Mouse (Mus musculus) natural killer cell, adult 2 months (primary cell): ENCODE measurements around the gene Gps2.
"Not testable (repeated sequence)": the region's sequence is repeated elsewhere in the genome, so short reads cannot be mapped to it uniquely, and the experiment has no call there.

ENCODE experiments used
- DNase-seq, 2 experiments: peaks; one replicate each; pipeline ENCODE4 v3.0.0; 2022; ENCODE audit warnings: low spot score in 2 of 2

Gps2 gene

DNA sequence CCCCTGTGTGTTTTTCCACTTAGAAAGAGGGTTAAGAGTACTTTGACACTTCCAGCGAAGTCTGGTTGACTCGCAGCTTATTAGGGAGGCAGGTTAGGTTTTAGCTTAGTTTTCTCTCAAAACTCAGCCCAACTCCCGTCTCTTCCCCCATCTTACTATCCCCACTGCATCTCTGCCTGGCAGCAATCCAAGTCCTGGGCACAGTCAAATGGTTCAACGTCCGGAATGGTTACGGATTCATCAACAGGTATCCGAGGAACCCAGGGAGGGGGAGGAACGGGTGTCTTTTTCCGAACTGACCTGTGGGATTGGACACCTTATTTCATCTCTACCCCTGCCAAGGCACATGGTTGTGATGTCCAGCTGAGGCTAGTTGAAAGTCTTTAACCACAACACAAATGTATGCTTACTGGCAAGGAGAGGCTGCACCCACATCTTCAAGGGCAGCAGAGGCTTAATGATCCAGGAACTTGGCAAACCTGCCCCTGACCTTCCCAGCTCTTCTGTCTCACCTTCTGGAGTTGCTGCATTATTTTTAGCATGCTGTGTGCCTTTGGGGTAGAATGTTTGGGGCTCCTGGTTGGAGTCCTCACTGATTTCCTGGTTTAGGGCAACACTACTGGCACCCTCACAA, 23.1 kb downstream of the Gps2 start:
- DNase-seq, result no peak

DNA sequence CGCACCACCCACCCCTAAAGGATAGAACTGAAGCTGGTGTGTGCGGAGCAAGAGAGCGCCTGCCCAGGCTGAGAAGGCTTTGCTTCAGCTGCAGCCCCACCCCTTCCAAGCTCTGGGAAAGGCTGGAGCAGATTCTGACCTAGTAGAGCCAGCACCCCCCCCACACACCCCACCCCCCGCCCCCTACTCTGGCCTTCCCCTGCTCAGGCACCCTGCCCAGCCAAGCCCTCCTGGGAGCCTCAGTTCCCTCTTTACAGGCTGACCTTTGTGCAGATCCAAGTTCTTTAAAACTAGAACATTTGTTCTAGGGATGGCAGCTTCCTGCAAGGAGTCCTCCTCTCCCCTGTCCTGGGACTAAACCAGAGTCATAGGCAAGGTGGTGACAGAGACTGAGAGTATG, 23.7 kb downstream of the Gps2 start:
- DNase-seq, result no peak

DNA sequence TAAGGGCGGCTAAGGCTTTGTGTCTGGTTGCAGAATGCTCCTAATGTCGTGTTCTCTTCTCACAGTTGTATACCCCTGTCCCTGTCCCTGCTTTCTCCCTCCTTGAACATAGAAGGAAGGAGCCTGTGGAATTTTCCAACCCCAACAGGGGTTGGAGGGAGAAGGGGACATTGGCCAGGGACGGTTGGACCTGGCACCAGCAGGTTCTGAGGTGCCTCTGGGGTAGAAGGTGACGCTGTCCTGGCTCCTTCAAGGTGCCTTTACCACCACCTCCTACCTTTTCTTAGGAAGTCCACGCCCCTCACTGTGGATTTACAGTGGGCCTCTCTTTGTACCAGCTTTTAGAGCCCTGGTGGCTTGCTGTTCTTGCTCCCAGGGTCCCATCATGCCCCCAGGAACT, 24.1 kb downstream of the Gps2 start:
- DNase-seq, result no peak

DNA sequence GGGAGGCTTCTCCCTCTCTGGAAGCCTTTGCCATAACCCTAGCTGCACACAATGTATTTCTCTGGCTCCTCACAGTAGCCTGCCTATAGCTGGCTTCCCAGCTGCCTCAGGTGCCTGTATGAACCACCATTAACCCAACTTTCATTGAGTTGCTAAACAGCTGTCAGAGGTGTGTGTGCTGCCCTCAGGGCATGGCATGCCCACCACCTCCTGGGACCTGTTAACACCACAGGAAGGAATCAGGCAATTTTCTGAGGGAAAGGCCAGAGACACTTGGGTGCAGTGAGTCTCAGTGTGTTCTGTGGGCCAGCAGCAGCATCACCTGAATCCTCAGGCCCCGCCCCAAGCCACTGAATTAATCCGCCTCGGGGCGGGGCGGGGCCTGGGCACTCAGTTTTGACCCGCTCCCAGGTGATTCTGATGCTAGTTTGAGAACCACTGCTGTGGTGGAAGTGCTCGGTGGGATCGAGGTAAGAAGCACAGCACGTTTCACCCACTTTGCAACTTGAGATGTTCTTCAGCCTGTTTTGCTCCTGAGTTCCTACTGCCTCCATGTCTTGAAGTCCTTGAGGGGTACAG, 24.8 kb downstream of the Gps2 start:
- no peak for DNase-seq

DNA sequence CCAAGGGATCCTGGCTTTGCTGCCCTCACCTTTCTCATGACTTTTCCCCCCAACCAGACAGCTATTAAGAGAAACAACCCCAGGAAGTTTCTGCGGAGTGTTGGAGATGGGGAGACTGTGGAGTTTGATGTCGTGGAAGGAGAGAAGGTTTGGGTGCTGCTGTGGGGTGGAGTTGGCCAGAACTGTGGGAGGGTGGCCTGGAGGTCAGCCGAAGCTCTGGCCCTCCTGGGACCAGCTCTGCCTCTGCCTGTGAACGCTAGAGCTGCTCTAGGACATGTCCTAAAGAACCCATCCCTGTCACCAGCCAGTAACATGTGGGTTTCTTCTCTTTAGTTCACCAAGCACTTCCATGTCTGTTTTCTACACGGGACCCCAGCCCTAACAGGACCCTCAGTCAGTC, 25.5 kb downstream of the Gps2 start:
- no peak for DNase-seq

DNA sequence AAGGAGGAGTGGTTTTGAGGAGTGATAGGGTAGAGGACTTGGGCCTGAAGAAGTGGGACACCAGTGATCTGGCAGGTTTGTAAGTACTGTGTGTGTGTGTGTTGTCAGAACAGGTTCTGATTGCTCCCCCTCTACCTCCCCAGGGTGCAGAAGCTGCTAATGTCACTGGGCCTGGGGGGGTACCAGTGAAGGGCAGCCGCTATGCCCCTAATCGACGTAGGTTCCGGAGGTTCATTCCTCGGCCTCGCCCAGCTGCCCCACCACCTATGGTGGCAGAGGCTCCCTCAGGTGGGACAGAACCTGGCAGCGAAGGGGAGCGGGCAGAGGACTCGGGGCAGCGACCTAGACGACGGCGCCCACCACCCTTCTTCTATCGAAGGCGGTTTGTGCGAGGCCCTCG, 26.0 kb downstream of the Gps2 start:
- no peak for DNase-seq

DNA sequence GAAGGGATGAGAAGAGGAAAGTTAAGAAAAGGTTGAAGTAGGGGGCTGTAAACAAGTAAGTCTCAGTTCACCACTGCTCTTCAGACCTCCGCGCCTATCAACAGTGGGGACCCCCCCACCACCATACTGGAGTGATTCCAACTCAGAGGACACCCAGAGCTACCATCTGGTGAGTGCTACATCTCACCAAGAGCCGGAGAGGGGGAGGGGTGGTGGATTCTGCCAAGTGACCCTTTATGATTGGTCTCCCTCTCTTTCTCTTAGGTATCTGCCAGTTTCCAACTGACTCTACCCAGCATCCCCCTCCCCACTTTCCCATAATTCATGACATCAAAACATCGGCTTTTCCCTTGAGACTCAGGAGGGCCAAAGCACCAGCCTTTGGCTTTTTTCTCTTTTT, 27.3 kb downstream of the Gps2 start:
- no peak for DNase-seq

DNA sequence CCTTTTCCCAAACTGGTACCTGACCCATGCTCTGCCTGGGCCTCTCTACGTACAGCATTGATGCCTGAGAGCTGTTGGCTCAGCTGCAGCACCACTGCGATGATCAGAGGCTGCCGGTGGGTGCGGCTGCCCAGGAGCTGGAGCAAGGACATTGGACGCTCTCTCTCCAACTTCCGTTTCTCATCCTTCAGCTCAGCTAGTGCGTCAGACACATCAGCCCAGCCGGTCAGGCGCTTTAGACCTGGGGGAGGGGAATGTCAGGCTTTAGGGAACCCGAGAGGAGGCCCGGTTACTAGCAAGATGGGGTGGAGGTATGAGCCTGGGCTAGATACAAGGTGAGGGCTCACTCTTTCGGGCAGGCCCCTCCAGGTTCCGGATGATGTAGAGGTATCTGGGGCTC, 31.5 kb downstream of the Gps2 start:
- no peak for DNase-seq

DNA sequence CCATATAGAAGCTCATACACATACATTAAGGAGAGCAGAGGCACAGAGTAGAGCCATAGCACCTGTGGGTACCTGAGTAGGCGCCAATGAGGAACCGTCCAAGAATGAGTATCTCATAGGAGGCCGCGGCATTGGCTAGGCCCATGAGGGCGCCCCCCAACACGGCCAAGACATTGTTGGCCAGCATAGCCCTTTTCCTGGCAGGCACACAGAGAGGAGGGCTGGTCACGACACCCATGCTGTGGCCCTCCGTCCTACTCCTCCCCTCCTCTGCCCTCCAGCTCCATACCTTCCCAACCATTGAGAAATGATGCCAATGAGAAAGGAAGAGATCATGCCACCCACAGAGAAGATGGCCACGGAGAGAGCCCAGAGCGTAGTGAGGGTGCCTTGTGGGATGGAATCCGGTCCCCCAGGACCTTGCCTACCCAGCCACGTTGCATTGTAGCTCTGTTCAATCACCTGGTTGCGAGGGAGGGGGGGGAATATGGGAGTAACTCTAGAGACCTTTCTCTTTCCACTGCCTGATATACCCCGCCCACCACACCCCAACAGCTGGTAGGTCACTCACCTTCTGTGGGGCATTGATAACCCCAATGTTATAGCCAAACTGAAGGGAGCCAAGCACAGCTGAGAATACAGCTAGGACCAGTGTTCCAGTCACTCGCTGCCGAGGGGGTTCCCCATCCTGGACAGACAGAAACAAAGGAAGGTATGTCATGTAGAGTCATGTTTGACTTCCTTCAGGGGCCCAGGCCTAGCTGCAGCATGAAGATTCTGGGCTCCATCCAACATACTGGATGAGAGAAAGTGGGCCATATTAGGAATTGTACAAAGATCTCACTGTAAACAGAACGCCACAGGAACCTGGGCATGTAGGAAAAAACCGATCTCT, 32.6 kb downstream of the Gps2 start:
- DNase-seq, result no peak

DNA sequence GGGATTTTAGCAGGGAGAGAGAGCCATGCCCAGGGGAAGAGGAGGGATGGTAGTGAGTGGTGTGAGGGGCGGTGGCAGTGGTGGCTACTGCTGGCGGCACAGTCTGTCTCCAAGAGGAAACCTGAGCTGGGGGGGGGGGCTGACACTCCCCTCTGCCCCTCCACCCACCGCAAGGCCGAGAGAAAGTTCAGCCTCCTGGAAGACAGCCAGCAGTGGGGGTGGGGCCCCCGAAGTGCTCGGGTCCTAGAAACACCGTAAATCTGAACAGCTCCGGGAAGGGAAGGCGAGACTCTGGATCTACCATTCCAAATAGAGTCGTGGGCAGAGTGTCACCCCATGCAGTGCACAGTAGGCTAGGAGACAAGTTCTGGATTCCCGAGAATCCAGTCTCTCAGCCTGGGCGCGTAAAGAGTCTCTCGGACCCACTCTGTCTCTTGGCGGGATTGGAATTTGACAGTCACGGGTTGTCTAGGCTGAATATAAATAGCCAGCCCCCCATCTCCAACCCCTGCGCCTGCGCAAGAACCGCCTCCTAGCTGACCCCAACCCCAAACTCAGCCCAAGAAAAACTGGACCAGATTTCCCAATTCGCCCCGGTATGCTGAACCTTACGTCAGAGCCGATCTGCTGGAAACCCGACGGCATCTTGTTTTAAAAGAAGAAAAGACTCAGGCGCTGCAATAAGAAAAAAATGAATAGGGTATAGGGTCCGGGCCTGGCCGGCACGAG, 33.8 kb downstream of the Gps2 start:
- DNase-seq, result no peak

DNA sequence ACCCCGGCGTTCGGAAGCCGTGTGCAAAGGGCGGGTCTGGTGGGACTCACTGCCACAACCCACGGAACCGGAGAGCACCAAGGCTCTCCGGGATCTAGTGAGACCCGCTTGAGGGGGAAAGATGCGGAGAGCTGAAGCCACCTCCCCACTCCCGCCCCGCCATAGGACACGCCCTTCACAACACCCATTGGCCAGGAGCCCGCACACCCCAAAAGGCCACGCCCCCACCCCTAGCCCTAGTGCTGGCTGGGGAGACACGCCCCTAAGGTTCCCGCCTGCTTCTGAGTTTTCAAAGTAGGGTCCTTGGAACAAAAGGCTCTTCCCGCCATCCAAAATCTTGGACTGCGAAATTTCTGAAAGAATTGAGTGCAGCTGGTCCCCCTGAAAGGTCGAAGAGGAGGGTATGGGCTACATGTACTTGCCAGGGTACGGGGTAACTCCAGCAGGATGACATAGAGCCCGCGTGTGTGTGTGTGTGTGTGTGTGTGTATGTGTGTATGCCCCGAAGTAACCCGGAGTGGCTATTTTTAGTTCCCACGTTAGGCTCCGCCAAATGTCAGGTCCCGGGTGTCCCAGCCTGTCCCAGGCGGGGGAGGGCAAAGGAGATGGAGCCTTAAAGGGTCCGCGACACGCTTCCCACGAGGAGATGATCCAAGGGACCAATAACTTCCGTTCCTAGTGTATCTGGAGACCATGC, 34.5 kb downstream of the Gps2 start, which contains the start of gene Slc2a4:
Gene Slc2a4 (minus strand): TSS at position 123 of the 697 bp plus-strand sequence.
- DNase-seq, result peak; percentile 76 to 84

DNA sequence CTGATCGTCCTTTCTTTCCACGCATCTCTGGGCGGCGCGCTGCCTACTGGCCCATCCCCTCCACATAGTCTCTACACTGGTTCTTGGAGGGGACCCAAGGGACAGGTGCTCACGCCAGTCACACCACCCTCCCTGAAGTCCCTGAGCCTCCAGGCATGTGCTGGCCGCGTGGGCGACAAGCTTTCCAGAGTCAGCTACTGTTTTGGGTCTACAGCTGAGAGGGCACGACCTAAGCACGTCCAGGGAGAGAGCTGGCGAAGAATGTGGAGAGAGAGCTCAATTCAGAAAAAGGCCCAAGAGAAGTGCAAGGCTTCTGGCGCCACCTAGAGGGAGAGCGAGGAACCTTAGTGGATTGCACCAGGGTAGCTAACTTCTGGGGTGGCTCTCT, 35.1 kb downstream of the Gps2 start:
- peak; percentile 81 to 87 for DNase-seq

DNA sequence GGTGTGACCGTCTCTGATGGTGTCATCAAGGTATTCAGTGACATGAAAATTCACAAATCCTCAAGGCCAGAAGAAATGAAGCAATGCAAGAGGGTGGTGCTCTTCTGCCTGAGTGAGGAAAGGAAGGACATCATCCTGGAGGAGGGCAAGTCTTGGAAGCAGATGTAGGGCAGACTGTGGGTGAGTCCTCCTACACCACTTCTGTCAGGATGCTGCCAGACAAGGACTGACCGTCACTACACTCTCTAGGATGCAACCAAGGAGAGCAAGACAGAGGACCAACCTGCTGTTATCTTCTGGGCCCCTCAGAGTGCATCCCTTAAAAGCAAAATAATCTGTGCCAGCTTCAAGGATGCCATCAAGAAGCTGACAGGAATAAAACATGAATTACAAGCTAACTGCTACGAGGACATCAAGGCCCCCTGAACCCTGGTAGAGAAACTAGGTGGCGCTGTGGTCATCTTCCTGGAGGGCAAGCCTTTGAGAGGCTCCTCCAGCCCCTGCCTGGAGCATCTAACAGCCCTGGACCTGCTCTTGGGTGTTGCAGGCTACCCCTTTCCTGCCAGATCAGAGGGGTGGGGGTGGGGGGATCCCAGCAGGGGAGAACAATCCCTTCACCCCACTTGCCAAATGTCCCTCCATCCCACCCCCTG, 37.2 kb downstream of the Gps2 start:
- DNase-seq, result no peak

DNA sequence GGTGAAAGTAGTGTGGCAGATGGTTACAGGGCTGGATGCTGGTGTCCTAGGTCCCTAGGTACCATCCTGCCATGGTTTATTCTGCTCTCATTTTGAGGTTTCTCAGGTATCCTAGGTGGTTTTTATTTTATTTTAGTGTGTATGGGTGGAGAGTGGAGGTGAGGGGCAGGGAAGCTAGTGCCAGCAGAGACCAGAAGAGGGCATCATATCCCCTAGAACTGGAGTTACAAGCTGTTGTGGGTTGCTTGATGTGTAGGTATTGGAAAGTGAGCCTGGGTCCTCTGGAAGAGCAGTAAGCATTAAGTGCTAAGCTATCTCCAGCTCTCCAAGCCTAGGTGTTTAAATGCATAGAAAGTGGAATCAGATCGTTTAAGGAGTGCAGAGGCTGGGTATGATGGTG, 38.6 kb downstream of the Gps2 start:
- no peak for DNase-seq

DNA sequence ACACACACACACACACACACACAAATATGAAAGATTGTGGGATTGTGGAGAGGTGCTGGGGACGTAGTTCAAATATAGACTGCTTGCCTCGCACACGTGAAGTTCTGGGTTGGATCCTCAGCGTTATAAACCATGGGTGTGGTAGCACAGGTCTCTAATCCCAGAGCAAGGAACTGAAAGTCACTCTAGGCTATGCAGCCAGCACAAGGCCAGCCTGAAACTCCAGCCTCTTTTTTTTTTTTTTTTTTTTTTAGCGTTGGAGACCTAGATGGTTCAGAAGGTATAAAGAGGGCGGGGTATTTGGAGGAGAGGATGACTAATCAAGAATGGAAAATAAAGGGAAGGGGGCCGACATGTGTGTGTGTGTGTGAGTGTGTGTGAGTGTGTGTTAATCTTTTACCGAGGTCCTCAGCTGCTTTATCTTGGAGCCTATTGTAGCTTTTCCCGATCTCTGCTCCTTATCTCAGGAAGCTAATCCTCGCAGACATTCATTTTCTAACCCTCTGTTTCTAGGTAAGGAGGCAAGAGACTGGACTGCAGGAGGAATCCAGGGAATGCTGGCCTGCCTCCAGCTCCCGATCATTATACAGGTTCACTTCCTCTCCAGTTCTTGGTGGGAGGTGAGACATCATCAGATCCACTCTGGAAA, 39.7 kb downstream of the Gps2 start:
- no peak for DNase-seq

DNA sequence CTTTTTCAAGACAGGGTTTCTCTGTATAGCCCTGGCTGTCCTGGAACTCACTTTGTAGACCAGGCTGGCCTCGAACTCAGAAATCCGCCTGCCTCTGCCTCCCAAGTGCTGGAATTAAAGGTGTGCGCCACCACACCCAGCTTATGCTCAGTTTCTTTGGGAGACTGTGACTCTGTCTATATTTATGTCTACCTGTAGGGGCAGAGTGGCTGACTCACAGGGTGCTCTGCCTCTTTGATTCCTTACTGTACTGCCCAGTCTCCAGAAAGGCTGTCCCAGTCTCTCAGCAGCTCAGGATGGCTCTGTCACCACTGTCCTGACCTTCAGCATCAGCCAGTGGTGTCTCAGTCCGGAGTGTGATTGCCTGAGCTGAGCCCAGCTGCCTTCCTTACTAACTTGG, 41.9 kb downstream of the Gps2 start:
- DNase-seq, result not testable (repeated sequence)

DNA sequence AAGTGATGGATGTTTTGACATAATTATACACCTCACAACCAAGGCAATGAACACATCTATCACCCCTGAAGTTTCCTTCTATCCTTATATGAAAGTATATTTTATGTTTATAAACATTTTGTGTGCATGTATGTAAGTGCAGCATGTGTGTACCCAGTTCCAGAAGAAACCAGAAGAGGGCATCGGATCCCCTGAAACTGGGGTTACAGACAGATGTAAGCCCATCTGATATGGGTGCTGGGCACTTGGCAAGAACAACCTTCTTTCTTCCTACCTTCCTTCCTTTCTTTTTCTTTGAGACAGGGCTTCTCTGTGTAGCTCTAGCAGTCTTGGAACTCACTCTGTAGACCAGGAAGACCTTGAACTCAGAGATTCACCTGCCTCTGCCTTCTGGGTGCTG, 42.5 kb downstream of the Gps2 start:
- no peak for DNase-seq

DNA sequence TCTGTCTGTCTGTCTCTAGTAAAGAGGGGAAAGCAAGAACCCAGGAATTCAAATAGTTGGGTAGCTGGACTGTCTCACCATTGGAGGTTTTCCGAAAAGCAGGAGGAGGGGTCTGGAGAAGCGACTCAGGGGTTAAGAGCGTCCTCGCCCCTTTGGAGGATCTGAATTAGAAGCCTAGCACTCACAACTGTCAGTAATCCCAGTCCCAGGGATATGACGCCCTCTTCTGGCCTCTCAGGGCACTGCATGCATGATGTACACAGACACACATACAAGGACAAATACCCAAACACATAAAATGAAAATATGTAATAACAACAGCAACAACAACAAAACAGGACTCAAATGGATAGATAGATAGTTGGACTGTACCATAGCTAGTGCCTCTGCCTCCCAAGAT, 46.9 kb downstream of the Gps2 start:
- no peak for DNase-seq

DNA sequence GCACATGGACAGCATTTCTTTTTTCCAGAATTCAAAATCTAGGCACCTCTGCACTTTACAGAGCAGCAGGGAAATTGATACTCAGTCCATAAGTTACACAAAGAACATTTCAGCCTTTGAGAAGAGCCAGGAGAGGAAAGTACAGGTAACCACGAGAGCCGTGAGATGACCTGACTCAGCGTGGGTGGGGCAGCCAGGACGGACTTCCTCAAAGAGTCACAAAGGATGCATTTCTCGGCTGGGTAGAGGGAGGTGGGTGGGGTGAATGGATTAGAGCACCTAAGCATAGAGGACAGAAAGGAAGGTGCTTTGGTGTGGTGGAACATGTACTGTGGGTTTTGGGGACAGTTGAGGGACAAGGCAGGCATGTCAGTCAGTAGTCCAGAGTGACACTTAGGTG, 48.2 kb downstream of the Gps2 start:
- no peak for DNase-seq

DNA sequence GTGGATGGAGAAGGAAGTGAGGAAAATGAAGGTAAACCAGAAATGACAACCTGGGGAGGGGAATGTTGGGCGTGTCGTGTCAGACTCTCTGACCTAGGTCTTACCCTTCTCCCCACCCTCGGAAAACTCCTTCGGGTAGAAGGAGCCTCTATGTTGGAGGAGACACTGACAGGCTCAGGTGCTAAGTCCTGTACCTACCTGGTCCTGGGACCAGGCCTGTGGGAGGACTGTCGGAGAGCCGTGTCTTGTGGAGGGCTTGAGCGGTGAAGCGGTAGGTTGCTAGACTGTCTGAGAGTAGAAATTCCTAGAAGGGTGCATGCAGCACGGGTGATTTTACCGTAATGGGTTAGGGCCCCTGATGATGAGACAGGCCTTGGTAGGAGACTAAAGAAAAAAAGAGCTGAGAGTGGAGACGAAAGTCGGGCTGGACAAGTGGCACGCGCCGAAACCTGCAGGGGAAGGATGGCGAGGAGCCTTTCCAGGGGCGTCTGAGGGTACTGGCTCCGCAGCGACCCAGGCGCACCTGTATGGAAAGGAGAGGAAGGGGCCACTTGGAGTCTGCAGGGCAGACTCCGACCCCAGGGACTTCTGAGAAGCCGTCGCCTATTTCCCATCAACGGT, 51.1 kb downstream of the Gps2 start, which contains the start of gene Cldn7:
Gene Cldn7 (plus strand): TSS at position 130 of the 621 bp plus-strand sequence.
- no peak for DNase-seq
